Comparison of ENCODE assay signal across 10 mouse cellular contexts in genomic region chr19:41204159-41205081, GRCm38 (mm10). TPM values are rescaled to one million over a fixed set of nuclear protein-coding genes. Genes with fewer than 3 reads are reported as not detected.
A peak's percentile ranks its signal among the peaks of the same experiment; 100 is the strongest.
DNase-seq lines count a peak whose midpoint lies in the region; ATAC-seq and TF ChIP-seq lines count a peak whose summit lies in the region.
"Had no signal": no experiment of that assay in that cellular context is flagged by ENCODE, and none has a peak within 500 bp of the region (broad histone marks: within the 10 kb centered on the region; RNA-seq: fewer than 3 reads in every experiment).

No protein-coding gene starts in this region.

- intact Hi-C loops in left cerebral cortex, adult 2 months (cut with DNase I), result loop anchor here (1.0 to 5.0 kb wide), 2 partner anchors 99 to 117 kb away; no protein-coding TSS in a partner anchor
- intact Hi-C loops in left cerebral cortex, postnatal 4 days (cut with DNase I), result loop anchor here (5.0 kb wide), 1 partner anchor 97 kb away; no protein-coding TSS in a partner anchor
- intact Hi-C loops in heart, postnatal 10 days (cut with DNase I), result loop anchor here (2.0 to 5.0 kb wide), 3 partner anchors 42 to 117 kb away; no protein-coding TSS in a partner anchor

- no peaks in the 10 kb centered on the region for H3K9me3 ChIP-seq in forebrain, postnatal 0 days (ENCODE audit: low read length)
- no peaks in the 10 kb centered on the region for H3K9me3 ChIP-seq in forebrain, embryonic 14.5 days (replicated peaks; ENCODE audit: control insufficient read depth, low read length)
- H3K9me3 ChIP-seq in intestine, embryonic 16.5 days (ENCODE audit: control insufficient read depth, low read length), result no peaks in the 10 kb centered on the region
- H3K9me3 ChIP-seq: G1E had no signal

- no peak overlapping the region for H3K4me2 ChIP-seq in forebrain, postnatal 0 days (ENCODE audit: low read depth)
- H3K4me2 ChIP-seq in forebrain, embryonic 14.5 days (ENCODE audit: low read length), result no peak overlapping the region
- H3K4me2 ChIP-seq in intestine, embryonic 16.5 days (ENCODE audit: low read depth, low read length), result no peak overlapping the region

- no peak overlapping the region for H3K4me3 ChIP-seq in forebrain, postnatal 0 days (ENCODE audit: low read depth, low read length)
- no peak overlapping the region for H3K4me3 ChIP-seq in forebrain, embryonic 14.5 days (ENCODE audit: low read depth, low read length)
- H3K4me3 ChIP-seq in left cerebral cortex, adult 2 months, result no peak overlapping the region
- no peak overlapping the region for H3K4me3 ChIP-seq in intestine, embryonic 16.5 days (ENCODE audit: low read length)

- no peak for ATAC-seq in forebrain, postnatal 0 days
- no peak for ATAC-seq in forebrain, embryonic 14.5 days
- no peak for ATAC-seq in cerebellum, adult (ENCODE audit: insufficient number of reproducible peaks, low FRiP score, low TSS enrichment)
- ATAC-seq in intestine, embryonic 16.5 days, result no peak

- H3K27me3 ChIP-seq in forebrain, postnatal 0 days (ENCODE audit: insufficient read depth, low read length), result peaks cover 17% of the 10 kb centered on the region; the same call in 1 of the 2 replicates
- H3K27me3 ChIP-seq in forebrain, embryonic 14.5 days (replicated peaks; ENCODE audit: control insufficient read depth, insufficient read depth, low read length), result peaks cover 26% of the 10 kb centered on the region
- H3K27me3 ChIP-seq in intestine, embryonic 16.5 days (replicated peaks; ENCODE audit: control insufficient read depth, insufficient read depth, low read length), result peaks cover 21% of the 10 kb centered on the region

- peak; percentile 57 for TF ChIP-seq CTCF in forebrain, postnatal 0 days (IDR thresholded peaks at IDR 0.05; ENCODE audit: low read depth)
- peak; percentile 66 for TF ChIP-seq CTCF in left cerebral cortex, adult 2 months (IDR thresholded peaks at IDR 0.05)

- WGBS in forebrain, postnatal 0 days, result 66% methylated on average over 11 of the region's 11 CpGs
- 65% methylated on average over 11 of the region's 11 CpGs for WGBS in forebrain, embryonic 14.5 days
- 69% methylated on average over 11 of the region's 11 CpGs for WGBS in intestine, embryonic 16.5 days

- H3K9ac ChIP-seq in forebrain, postnatal 0 days, result no peak overlapping the region
- H3K9ac ChIP-seq in forebrain, embryonic 14.5 days (ENCODE audit: low read length), result no peak overlapping the region
- no peak overlapping the region for H3K9ac ChIP-seq in intestine, embryonic 16.5 days (ENCODE audit: low read depth, low read length)

- DNase-seq in forebrain, postnatal 0 days, result peak; percentile 13
- DNase-seq in forebrain, embryonic 14.5 days (ENCODE audit: low spot score), result no peak
- DNase-seq in left cerebral cortex, adult 2 months (ENCODE audit: extremely low spot score in 1 of 2, low spot score in 2 of 2), result peak in 1 of 2 experiments; percentile 28
- no peak for DNase-seq in left cerebral cortex, postnatal 4 days
- DNase-seq in ES-CJ7 (ENCODE audit: low read depth, low spot score), result peak; percentile 41
- DNase-seq in heart, postnatal 10 days, result peak; percentile 28 to 48
- DNase-seq: gastrocnemius, postnatal 10 days had no signal

- H3K36me3 ChIP-seq in forebrain, postnatal 0 days (ENCODE audit: insufficient read depth), result no peaks in the 10 kb centered on the region
- H3K36me3 ChIP-seq in forebrain, embryonic 14.5 days (ENCODE audit: control insufficient read depth, insufficient read depth, low read length), result no peaks in the 10 kb centered on the region
- H3K36me3 ChIP-seq in intestine, embryonic 16.5 days (ENCODE audit: control insufficient read depth, insufficient read depth, low read length), result no peaks in the 10 kb centered on the region

- no peak overlapping the region for H3K27ac ChIP-seq in forebrain, postnatal 0 days (ENCODE audit: low read depth, low read length)
- H3K27ac ChIP-seq in forebrain, embryonic 14.5 days (ENCODE audit: low read depth, low read length), result no peak overlapping the region
- no peak overlapping the region for H3K27ac ChIP-seq in left cerebral cortex, adult 2 months
- no peak overlapping the region for H3K27ac ChIP-seq in intestine, embryonic 16.5 days (ENCODE audit: low read length)

- peaks cover 6% of the 10 kb centered on the region; the same call in 1 of the 2 replicates for H3K4me1 ChIP-seq in forebrain, postnatal 0 days (ENCODE audit: insufficient read depth)
- H3K4me1 ChIP-seq in forebrain, embryonic 14.5 days (ENCODE audit: control insufficient read depth, insufficient read depth, low read length), result peaks cover 10% of the 10 kb centered on the region; the same call in 1 of the 2 replicates
- H3K4me1 ChIP-seq in intestine, embryonic 16.5 days (ENCODE audit: control insufficient read depth, insufficient read depth, low read length), result peaks cover 10% of the 10 kb centered on the region

RNA-seq across cellular contexts. Expression of gene Tll2, which starts 2.2 kb away (rescaled TPM):
- 0.62 and 1.00 TPM in 2 replicates for total RNA-seq in forebrain, postnatal 0 days (2014; rRNA removed)
- polyA plus RNA-seq in forebrain, postnatal 0 days (2015; fragmentation: Nextera tagmentation; extraction: Ambion mirVana), result 0.26 and 0.33 TPM in 2 replicates
- 0.89 and 0.97 TPM in 2 replicates for polyA plus RNA-seq in forebrain, embryonic 14.5 days (2014; fragmentation: Nextera tagmentation; extraction: Ambion mirVana)
- total RNA-seq in left cerebral cortex, adult 2 months (2021), result under 1 TPM; 0.68 to 0.84 TPM
- 1 to 10 TPM in 1 of 2 experiments, under 1 TPM in 1; 0.64 to 1.6 TPM for total RNA-seq in left cerebral cortex, postnatal 4 days (2021)
- total RNA-seq in heart, postnatal 10 days (2021), result 1 to 10 TPM; 1.3 to 2.4 TPM
- 0.06 and 0.10 TPM in 2 replicates for polyA plus RNA-seq in intestine, embryonic 16.5 days (2015; fragmentation: Nextera tagmentation; extraction: Ambion mirVana)
- total RNA-seq: G1E had no signal
- polyA plus RNA-seq: G1E had no signal

RNA-seq across cellular contexts. Expression of gene Tm9sf3, which starts 59.4 kb away (rescaled TPM):
- total RNA-seq in forebrain, postnatal 0 days (2014; rRNA removed), result 137 and 159 TPM in 2 replicates
- polyA plus RNA-seq in forebrain, postnatal 0 days (2015; fragmentation: Nextera tagmentation; extraction: Ambion mirVana), result 50.7 and 66.3 TPM in 2 replicates
- 81.5 and 88.2 TPM in 2 replicates for polyA plus RNA-seq in forebrain, embryonic 14.5 days (2014; fragmentation: Nextera tagmentation; extraction: Ambion mirVana)
- 100 to 1,000 TPM; 130 to 135 TPM for total RNA-seq in left cerebral cortex, adult 2 months (2021)
- 100 to 1,000 TPM; 126 to 130 TPM for total RNA-seq in left cerebral cortex, postnatal 4 days (2021)
- total RNA-seq in heart, postnatal 10 days (2021), result 100 to 1,000 TPM; 109 to 121 TPM
- 130 and 138 TPM in 2 replicates for polyA plus RNA-seq in intestine, embryonic 16.5 days (2015; fragmentation: Nextera tagmentation; extraction: Ambion mirVana)

Comparison
In these comparisons a context has a peak if more than half of its experiments do, and no peak if none do; other contexts are left out.
1. DNase-seq: peak in forebrain, postnatal 0 days (single experiment), ES-CJ7 (single experiment) and heart, postnatal 10 days (2 of 2); none in forebrain, embryonic 14.5 days (single experiment) and left cerebral cortex, postnatal 4 days (single experiment).